Mouse (Mus musculus) E14TG2a.4 (cell line): ENCODE measurements around the gene Ube2d3.

ENCODE experiments used
- CTCF ChIP-seq: conservative IDR thresholded peaks from 2 replicates; pipeline ENCODE4 v1.5.1; 2014; ENCODE audit warnings: low read length
- NANOG ChIP-seq: IDR thresholded peaks from 2 replicates; pipeline ENCODE4 v1.6.1; 2014; ENCODE audit warnings: borderline replicate concordance, low read length, mixed read lengths

DNA sequence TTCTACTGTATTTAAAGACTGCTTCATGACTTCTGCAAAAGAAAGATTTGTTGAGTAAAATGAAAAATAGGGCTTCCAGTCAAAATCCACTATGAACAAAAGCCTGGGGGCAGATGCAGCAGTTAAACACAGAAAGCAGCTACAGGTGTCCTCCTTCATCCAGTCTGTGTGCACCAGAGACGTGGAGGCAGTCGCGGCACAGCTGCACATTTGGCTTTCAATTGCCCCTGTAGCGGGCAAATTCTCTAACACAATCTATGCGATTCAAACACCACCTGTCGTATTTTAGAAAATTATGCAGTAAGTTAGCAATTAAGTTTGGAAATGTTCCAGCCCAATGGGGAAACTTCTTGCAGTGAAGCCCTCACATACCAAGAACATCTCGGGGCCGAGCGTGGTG lies 34.7 kb upstream of the Ube2d3 start:
- TF ChIP-seq CTCF (no peak), NANOG (no peak)
